Mouse (Mus musculus): ENCODE data around the gene Kit. TPM values are rescaled to one million over a fixed set of nuclear protein-coding genes. Genes with fewer than 3 reads are reported as not detected.

Gene Kit
- polyA plus RNA-seq (2014; fragmentation: Nextera tagmentation; extraction: Ambion mirVana): 7.9 and 17.8 TPM in 2 replicates

DNA sequence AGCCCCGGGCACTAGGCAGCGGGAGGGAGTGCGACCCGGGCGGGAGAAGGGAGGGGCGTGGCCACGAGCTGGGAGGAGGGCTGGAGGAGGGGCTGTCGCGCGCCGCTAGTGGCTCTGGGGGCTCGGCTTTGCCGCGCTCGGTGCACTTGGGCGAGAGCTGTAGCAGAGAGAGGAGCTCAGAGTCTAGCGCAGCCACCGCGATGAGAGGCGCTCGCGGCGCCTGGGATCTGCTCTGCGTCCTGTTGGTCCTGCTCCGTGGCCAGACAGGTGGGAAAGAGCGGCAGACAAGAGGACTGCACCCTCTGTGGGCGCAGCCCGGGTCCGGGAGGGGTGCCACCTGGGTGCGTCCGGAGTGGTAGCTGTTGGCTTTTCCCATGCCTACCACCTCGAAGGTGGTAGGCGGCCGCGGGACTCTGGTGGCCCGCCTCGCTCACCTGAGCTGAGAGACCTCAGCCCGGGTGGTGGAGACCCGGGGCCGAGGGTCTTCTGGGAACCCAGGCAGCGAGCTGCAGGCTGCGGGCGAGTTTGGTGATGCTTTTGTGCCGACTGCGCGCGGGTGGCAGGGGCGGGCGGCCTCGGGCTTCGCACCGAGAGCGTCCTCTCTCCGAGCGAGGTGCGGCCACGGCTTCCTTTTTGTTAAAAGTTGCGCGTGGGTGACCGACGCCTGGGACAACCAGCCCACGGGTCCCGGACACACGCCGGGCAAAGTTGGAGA lies at the start of gene Kit:
TSS of gene Kit (plus strand) at position 65 of the 715 bp plus-strand sequence.
- under 1% methylated on average over 65 of the region's 65 CpGs for WGBS
- H3K36me3 ChIP-seq (ENCODE audit: control insufficient read depth, insufficient read depth, low read length): no peaks in the 10 kb centered on the region
- peak; percentile 93 for ATAC-seq (ENCODE audit: low FRiP score, low TSS enrichment)
- H3K27me3 ChIP-seq (ENCODE audit: control insufficient read depth, insufficient read depth, low read length): peaks cover 2% of the 10 kb centered on the region; the same call in 1 of the 2 replicates
- H3K4me3 ChIP-seq (ENCODE audit: low read length): peak within 1 kb of the TSS; percentile 67
- peak within 1 kb of the TSS; percentile 100 for H3K4me2 ChIP-seq (replicated peaks; ENCODE audit: low read depth, low read length)
- no peaks in the 10 kb centered on the region for H3K9me3 ChIP-seq (ENCODE audit: control insufficient read depth, low read length)
- H3K9ac ChIP-seq (ENCODE audit: low read depth, low read length): peak within 1 kb of the TSS; percentile 70
- 0 out of 2 replicates have a peak, but pooled peaks cover 11% of the 10 kb centered on the region for H3K4me1 ChIP-seq (ENCODE audit: control insufficient read depth, insufficient read depth, low read length)
- no peak within 1 kb of the TSS for H3K27ac ChIP-seq (ENCODE audit: low read depth, low read length)

DNA sequence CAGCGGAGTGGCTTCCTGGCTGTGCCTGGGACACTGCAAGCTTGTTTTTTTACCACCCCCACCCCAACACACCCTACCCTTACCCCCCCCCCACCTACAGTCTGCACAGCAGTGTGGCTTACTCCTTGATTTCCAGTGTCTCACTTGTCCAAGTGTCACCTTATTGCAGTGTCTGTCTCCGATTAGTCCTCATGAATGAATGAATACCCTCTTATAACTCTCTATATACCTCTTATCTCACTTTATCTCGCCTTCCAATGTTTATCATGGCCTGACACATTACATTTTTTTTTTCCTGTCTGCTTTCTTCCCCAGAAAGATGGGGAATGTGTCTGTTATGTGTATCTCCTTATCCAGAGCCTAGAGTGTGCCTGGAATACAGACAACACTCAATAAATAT lies 38.6 kb upstream of the Kit start:
- H3K9me3 ChIP-seq (ENCODE audit: control insufficient read depth, low read length): no peaks in the 10 kb centered on the region
- no peak overlapping the region for H3K27ac ChIP-seq (ENCODE audit: low read depth, low read length)
- no peak for ATAC-seq (ENCODE audit: low FRiP score, low TSS enrichment)
- H3K36me3 ChIP-seq (ENCODE audit: control insufficient read depth, insufficient read depth, low read length): no peaks in the 10 kb centered on the region
- H3K9ac ChIP-seq (ENCODE audit: low read depth, low read length): no peak overlapping the region
- H3K4me1 ChIP-seq (ENCODE audit: control insufficient read depth, insufficient read depth, low read length): no peaks in the 10 kb centered on the region
- WGBS: 70% methylated on average over 3 of the region's 3 CpGs
- H3K27me3 ChIP-seq (ENCODE audit: control insufficient read depth, insufficient read depth, low read length): no peaks in the 10 kb centered on the region
- no peak overlapping the region for H3K4me3 ChIP-seq (ENCODE audit: low read length)
- H3K4me2 ChIP-seq (replicated peaks; ENCODE audit: low read depth, low read length): no peak overlapping the region

DNA sequence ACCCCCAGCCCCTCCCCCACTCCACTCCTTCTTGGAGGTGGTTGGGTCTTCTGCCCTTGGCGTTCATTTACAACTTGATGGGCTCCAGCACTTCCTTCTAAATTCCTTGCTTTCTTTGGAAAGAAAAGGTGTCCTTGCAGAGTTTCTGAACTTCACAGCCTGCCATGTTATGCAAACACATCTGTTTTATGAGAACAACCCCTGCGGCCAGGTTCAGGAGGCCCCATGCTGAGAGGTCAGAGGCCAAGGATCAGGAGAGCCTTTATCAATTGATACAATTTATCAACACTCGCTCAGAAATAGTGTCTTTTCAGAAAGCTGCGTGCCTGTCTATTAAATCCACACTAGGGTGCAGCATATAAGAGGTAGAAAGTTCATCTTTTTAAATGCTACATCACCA lies 37.0 kb upstream of the Kit start:
- no peak overlapping the region for H3K4me2 ChIP-seq (replicated peaks; ENCODE audit: low read depth, low read length)
- H3K36me3 ChIP-seq (ENCODE audit: control insufficient read depth, insufficient read depth, low read length): no peaks in the 10 kb centered on the region
- H3K9me3 ChIP-seq (ENCODE audit: control insufficient read depth, low read length): no peaks in the 10 kb centered on the region
- no peaks in the 10 kb centered on the region for H3K4me1 ChIP-seq (ENCODE audit: control insufficient read depth, insufficient read depth, low read length)
- no peak for ATAC-seq (ENCODE audit: low FRiP score, low TSS enrichment)
- no peak overlapping the region for H3K4me3 ChIP-seq (ENCODE audit: low read length)
- WGBS: 29% methylated on average over 4 of the region's 4 CpGs
- no peak overlapping the region for H3K27ac ChIP-seq (ENCODE audit: low read depth, low read length)
- H3K9ac ChIP-seq (ENCODE audit: low read depth, low read length): no peak overlapping the region
- no peaks in the 10 kb centered on the region for H3K27me3 ChIP-seq (ENCODE audit: control insufficient read depth, insufficient read depth, low read length)

DNA sequence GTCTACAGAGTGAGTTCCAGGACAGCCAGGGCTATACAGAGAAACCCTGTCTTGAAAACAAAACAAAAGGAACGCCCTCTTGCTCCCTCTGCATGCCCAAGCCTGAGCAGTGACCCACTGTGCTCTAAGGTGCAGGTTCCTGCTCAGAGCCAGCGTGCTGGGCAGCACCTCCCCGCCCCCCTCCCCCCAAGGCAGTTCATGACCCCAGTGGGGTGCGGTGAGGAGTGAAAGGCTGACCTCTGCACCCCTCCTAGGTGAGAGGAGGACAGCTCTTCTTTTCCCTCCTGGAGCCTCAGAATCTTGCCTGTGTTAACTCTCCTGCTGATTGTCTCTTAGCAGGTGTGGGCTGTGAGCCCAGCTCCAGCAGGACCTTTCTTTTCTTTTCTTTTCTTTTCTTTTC lies 36.3 kb upstream of the Kit start:
- no peaks in the 10 kb centered on the region for H3K9me3 ChIP-seq (ENCODE audit: control insufficient read depth, low read length)
- no peaks in the 10 kb centered on the region for H3K36me3 ChIP-seq (ENCODE audit: control insufficient read depth, insufficient read depth, low read length)
- H3K27ac ChIP-seq (ENCODE audit: low read depth, low read length): no peak overlapping the region
- no peak for ATAC-seq (ENCODE audit: low FRiP score, low TSS enrichment)
- H3K27me3 ChIP-seq (ENCODE audit: control insufficient read depth, insufficient read depth, low read length): no peaks in the 10 kb centered on the region
- no peak overlapping the region for H3K4me2 ChIP-seq (replicated peaks; ENCODE audit: low read depth, low read length)
- H3K9ac ChIP-seq (ENCODE audit: low read depth, low read length): no peak overlapping the region
- 32% methylated on average over 4 of the region's 4 CpGs for WGBS
- H3K4me3 ChIP-seq (ENCODE audit: low read length): no peak overlapping the region
- H3K4me1 ChIP-seq (ENCODE audit: control insufficient read depth, insufficient read depth, low read length): no peaks in the 10 kb centered on the region

DNA sequence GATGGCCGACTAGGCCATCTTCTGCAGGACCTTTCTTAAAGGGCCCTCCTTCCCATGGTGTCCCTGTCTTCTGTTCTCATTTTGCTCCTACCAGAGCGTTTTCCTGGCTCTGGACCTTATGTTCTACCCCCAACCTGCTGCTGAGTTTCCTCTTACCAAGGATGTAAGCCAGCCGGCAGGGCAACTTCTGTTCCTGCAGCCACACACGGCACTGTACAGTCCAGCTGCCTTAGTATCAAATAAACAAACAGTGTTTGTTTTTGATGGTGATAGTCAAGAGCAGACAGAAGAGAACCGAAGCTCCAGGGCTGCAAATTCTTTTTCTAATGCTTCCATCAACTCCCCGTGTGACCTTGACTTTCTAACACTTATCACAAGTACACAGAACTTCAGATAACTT lies 35.6 kb upstream of the Kit start:
- no peak overlapping the region for H3K27ac ChIP-seq (ENCODE audit: low read depth, low read length)
- no peak overlapping the region for H3K9ac ChIP-seq (ENCODE audit: low read depth, low read length)
- ATAC-seq (ENCODE audit: low FRiP score, low TSS enrichment): no peak
- no peaks in the 10 kb centered on the region for H3K36me3 ChIP-seq (ENCODE audit: control insufficient read depth, insufficient read depth, low read length)
- H3K4me2 ChIP-seq (replicated peaks; ENCODE audit: low read depth, low read length): no peak overlapping the region
- WGBS: 19% methylated on average over 6 of the region's 6 CpGs
- no peaks in the 10 kb centered on the region for H3K27me3 ChIP-seq (ENCODE audit: control insufficient read depth, insufficient read depth, low read length)
- no peaks in the 10 kb centered on the region for H3K4me1 ChIP-seq (ENCODE audit: control insufficient read depth, insufficient read depth, low read length)
- H3K4me3 ChIP-seq (ENCODE audit: low read length): no peak overlapping the region
- no peaks in the 10 kb centered on the region for H3K9me3 ChIP-seq (ENCODE audit: control insufficient read depth, low read length)

DNA sequence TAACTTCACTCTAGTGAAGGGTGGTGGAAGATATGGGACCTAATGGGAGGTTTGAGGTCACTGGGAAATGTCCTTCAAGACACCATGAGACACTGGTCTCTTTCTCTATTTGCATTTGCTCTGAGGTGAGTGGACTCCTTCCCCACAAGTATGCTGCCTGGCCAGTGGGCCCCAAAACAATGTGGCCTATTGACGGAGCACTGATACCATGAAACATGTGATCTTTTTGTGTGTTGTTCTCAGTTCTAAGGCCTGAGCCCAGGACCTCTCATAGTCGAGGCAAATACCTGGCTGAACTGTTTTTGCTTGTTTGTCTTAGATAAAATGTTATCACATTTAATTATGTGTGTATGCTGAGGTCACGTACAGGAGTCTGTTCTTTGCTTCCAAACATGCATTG lies 31.0 kb upstream of the Kit start:
- H3K27ac ChIP-seq (ENCODE audit: low read depth, low read length): no peak overlapping the region
- 79% methylated on average over 3 of the region's 3 CpGs for WGBS
- H3K27me3 ChIP-seq (ENCODE audit: control insufficient read depth, insufficient read depth, low read length): no peaks in the 10 kb centered on the region
- H3K4me2 ChIP-seq (replicated peaks; ENCODE audit: low read depth, low read length): no peak overlapping the region
- no peak overlapping the region for H3K9ac ChIP-seq (ENCODE audit: low read depth, low read length)
- H3K36me3 ChIP-seq (ENCODE audit: control insufficient read depth, insufficient read depth, low read length): no peaks in the 10 kb centered on the region
- H3K9me3 ChIP-seq (ENCODE audit: control insufficient read depth, low read length): no peaks in the 10 kb centered on the region
- ATAC-seq (ENCODE audit: low FRiP score, low TSS enrichment): no peak
- no peak overlapping the region for H3K4me3 ChIP-seq (ENCODE audit: low read length)
- H3K4me1 ChIP-seq (ENCODE audit: control insufficient read depth, insufficient read depth, low read length): no peaks in the 10 kb centered on the region

DNA sequence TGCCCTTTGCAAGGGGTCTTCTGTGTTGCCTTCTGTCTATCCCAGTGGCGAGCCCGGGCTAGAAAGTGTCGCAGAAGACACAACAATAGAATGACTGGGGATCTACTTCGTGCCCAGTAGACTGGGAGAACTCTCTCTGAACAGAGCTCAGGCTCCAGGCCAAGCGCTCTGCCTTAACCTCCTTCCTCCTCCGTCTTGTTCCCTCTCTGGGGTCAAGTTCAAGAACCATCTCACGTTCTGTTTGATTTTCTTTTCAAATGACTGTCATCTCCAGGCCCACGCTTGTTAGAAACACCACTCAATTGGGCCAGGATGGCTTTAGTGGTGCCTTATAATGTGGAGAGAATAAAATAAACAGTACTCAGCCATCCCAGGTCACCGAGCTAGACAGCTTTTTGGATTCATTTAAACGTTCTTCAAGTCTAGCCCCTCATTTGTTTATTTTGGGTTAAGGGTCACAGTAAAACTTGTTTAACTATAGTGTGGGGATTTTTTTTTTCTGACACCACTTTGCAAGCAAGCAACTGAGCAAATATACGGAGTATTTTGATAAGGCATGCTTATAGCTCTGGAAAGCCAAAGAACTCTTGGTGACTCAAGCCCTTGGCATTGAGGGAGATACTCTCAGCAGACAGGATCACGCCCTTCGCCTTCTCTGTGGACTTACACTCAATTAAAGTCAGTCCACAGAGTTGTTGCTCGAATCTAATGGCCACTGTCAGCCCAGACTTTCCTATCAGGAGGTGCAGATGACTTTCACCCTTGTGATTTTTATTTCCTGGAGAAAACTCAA lies 30.0 kb upstream of the Kit start:
- H3K27ac ChIP-seq (ENCODE audit: low read depth, low read length): no peak overlapping the region

DNA sequence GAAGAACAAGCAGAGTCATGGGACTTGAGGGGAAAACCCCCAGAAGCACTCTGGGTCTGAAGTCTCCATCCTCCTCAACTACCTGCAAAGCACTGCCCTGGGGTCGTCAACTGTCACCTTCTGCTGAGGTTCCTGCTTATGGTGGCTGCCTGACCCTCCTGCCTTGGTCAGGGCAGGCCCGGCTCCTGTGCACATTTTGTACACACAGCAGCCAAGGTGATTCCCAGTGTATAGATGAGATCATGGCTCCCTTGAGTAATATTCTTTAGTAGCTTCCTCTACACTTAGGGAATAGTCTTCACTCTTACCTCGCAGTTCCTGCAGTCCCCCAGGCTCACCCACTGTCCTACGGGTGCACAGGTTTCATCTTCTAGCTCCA lies 29.5 kb upstream of the Kit start:
- Histone ChIP-seq H3K4me1 (ENCODE audit: control insufficient read depth, insufficient read depth, low read length) (no peaks in the 10 kb centered on the region), H3K9ac (ENCODE audit: low read depth, low read length) (no peak overlapping the region), H3K4me2 (replicated peaks; ENCODE audit: low read depth, low read length) (no peak overlapping the region), H3K4me3 (ENCODE audit: low read length) (no peak overlapping the region), H3K27me3 (ENCODE audit: control insufficient read depth, insufficient read depth, low read length) (no peaks in the 10 kb centered on the region), H3K36me3 (ENCODE audit: control insufficient read depth, insufficient read depth, low read length) (no peaks in the 10 kb centered on the region), H3K9me3 (ENCODE audit: control insufficient read depth, low read length) (0 out of 2 replicates have a peak, but pooled peaks cover 2% of the 10 kb centered on the region), H3K27ac (ENCODE audit: low read depth, low read length) (no peak overlapping the region)
- ATAC-seq (ENCODE audit: low FRiP score, low TSS enrichment): no peak
- 73% methylated on average over 4 of the region's 4 CpGs for WGBS

More for the DNA sequence above, 30.0 kb upstream of the Kit start:
- 42% methylated on average over 14 of the region's 14 CpGs for WGBS
- H3K4me2 ChIP-seq (replicated peaks; ENCODE audit: low read depth, low read length): no peak overlapping the region
- H3K4me1 ChIP-seq (ENCODE audit: control insufficient read depth, insufficient read depth, low read length): no peaks in the 10 kb centered on the region
- H3K9me3 ChIP-seq (ENCODE audit: control insufficient read depth, low read length): 0 out of 2 replicates have a peak, but pooled peaks cover under 1% of the 10 kb centered on the region
- peak; percentile 75 for ATAC-seq (ENCODE audit: low FRiP score, low TSS enrichment)
- no peaks in the 10 kb centered on the region for H3K36me3 ChIP-seq (ENCODE audit: control insufficient read depth, insufficient read depth, low read length)
- no peak overlapping the region for H3K4me3 ChIP-seq (ENCODE audit: low read length)
- H3K9ac ChIP-seq (ENCODE audit: low read depth, low read length): no peak overlapping the region
- no peaks in the 10 kb centered on the region for H3K27me3 ChIP-seq (ENCODE audit: control insufficient read depth, insufficient read depth, low read length)

DNA sequence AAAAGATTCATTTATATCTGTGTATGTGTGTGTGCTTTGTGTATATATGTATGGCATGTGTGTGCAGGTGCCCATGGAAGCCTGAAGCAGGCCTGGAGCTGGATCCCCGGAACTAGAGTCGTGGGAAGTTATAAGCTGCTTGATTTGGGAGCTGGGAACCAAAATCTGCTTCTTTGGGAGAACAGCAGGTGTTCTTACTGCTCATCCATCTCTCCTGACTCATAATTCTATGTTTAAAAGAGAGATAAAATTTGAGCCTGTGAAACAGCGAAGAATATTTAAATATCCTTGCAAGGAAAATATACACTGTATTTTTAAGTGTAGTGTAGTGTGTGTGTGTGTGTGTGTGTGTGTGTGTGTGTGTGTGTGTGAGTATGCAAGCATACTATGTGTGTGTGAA lies 21.7 kb upstream of the Kit start:
- H3K9ac ChIP-seq (ENCODE audit: low read depth, low read length): no peak overlapping the region
- no peak overlapping the region for H3K27ac ChIP-seq (ENCODE audit: low read depth, low read length)
- H3K4me3 ChIP-seq (ENCODE audit: low read length): no peak overlapping the region
- H3K4me1 ChIP-seq (ENCODE audit: control insufficient read depth, insufficient read depth, low read length): no peaks in the 10 kb centered on the region
- H3K36me3 ChIP-seq (ENCODE audit: control insufficient read depth, insufficient read depth, low read length): no peaks in the 10 kb centered on the region
- no peak overlapping the region for H3K4me2 ChIP-seq (replicated peaks; ENCODE audit: low read depth, low read length)
- 0 out of 2 replicates have a peak, but pooled peaks cover 2% of the 10 kb centered on the region for H3K9me3 ChIP-seq (ENCODE audit: control insufficient read depth, low read length)
- no peak for ATAC-seq (ENCODE audit: low FRiP score, low TSS enrichment)
- 96% methylated on average over 3 of the region's 3 CpGs for WGBS
- no peaks in the 10 kb centered on the region for H3K27me3 ChIP-seq (ENCODE audit: control insufficient read depth, insufficient read depth, low read length)
